Mouse (Mus musculus) urinary bladder, postnatal 36 days (tissue): ENCODE data around the gene D330045A20Rik.
"Not testable (repeated sequence)": the region's sequence is repeated elsewhere in the genome, so short reads cannot be mapped to it uniquely, and the experiment has no call there.

Experiments
- DNase-seq, 2 experiments: peaks; one replicate each; pipeline ENCODE4 v3.0.0; 2022; ENCODE audit warnings: low spot score in 2 of 2, mixed read lengths in 1 of 2

The D330045A20Rik gene

DNA sequence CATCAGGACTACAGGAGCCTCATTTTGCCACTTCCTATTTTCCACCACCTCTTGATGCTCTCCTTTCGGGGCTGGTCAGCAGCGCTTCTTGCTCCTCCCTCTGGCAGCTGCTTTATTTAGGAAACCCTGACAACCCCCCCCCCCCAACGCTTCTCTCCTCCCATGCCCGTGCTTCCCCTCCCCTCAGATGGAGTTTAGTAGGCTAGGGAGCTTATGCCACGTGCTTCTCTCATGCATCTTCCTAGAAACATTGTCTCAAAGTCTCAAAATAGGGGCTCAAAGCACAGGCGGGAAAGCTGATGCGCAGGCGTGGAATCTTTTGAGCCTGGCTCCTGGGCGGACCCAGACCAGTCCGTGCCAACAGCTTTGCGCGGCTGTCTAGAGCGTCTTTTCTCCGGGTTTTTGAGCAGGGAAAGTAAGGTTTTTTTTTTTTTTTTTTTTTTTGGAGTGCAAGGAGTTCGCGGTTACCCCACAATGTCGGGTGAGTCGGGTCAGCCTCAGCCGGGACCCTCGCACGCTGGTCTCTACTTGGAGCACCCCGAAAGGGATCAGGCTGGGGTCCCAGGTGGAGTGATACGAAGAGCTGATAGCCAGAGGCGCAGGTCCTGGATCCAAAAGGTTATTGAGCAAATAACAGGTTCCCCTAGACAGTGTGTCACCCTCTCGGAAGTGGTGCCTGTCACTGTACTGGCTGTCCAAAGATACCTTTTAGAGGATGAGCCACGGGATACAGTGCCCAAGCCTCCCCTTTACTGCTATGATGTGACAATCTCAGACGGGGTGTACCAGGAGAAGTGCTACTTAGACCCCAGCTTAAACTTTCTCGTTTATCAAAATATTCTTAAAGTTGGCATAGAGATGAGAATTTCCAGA, at the start of gene D330045A20Rik:
TSS of gene D330045A20Rik (plus strand) at position 346 of the 873 bp plus-strand sequence.
- DNase-seq = peak in 1 of 2 experiments; percentile 1

DNA sequence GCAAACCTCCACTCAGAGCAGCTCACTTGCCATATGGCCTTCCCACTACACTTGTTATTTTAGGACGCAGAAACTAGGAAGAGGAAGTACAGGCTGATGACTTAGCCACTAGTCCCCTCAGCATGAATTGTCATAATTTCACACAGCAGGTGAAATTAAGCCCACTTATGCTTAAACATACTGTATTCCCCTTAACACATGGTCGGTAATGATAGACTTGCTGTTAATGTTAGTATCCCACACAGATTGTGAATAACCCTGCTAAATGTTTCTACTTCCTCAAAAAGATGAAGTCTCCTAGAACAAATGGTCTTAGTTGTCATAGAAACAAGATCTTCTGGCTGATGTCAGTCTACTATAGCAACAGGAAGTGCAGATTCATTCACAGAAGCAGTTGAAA, 47.6 kb upstream of the D330045A20Rik start:
- DNase-seq = no peak

DNA sequence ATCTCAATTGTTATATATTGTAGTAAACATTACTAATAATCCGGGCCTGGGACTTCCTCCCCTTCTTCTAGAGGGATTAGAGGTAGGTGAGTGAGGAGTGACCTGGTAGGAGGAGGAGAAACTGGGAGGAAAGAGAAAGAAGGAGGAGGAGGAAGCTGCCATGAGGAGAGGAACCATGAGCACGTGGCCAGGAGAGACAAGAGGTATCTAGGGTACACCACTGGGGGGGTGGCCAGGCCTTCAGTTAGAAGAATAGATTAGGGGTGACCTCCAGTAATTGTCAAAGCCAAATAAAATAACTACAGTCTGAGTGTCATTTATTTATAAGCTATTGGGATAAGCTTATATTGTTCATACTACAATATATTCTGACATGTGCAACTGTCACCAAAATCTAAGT, 45.0 kb upstream of the D330045A20Rik start:
- DNase-seq = no peak

DNA sequence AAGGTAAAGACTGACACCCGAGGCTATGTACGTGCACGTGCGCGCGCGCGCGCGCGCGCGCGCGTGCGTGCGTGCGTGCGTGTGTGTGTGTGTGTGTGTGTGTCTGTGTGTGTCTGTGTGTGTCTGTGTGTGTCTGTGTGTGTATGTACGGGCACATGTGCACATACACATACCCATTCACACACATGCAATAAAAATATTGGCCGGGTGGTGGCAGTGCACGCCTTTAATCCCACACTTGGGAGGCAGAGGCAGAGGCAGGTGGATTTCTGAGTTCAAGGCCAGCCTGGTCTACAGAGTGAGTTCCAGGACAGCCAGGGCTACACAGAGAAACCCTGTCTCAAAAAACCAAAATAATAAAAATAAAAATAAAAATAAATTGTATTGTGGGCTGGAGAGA, 39.1 kb upstream of the D330045A20Rik start:
- not testable (repeated sequence) for DNase-seq

- DNase-seq = no peak
Observed at GRCm38 (mm10) chrX:139456812-139457211, 23.4 kb upstream of the D330045A20Rik start.

DNA sequence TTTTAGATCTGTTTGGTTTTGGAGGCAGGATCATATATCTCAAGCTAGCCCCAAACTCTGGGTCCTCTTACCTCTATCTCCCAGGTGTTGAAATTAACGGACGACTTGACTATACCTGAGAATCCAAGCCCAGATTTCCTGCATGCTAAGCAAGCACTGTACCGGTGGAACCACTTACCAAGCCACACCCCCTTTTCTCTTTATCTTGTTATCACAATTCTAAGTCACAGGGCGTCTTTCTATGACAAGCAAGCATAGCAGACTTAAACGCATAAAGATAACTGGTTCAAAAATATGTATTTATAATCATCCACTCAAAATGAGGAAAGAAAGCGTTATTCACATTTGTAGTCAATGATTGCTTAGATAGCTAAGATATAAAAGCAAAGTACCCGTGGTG, 1.9 kb downstream of the D330045A20Rik start:
- no peak for DNase-seq

- DNase-seq = no peak
Observed at GRCm38 (mm10) chrX:139484974-139485373, 4.8 kb downstream of the D330045A20Rik start.

GRCm38 (mm10) chrX:139516156-139516555, 36.0 kb downstream of the D330045A20Rik start:
- DNase-seq = no peak

GRCm38 (mm10) chrX:139519251-139519650, 39.1 kb downstream of the D330045A20Rik start:
- DNase-seq = no peak

DNA sequence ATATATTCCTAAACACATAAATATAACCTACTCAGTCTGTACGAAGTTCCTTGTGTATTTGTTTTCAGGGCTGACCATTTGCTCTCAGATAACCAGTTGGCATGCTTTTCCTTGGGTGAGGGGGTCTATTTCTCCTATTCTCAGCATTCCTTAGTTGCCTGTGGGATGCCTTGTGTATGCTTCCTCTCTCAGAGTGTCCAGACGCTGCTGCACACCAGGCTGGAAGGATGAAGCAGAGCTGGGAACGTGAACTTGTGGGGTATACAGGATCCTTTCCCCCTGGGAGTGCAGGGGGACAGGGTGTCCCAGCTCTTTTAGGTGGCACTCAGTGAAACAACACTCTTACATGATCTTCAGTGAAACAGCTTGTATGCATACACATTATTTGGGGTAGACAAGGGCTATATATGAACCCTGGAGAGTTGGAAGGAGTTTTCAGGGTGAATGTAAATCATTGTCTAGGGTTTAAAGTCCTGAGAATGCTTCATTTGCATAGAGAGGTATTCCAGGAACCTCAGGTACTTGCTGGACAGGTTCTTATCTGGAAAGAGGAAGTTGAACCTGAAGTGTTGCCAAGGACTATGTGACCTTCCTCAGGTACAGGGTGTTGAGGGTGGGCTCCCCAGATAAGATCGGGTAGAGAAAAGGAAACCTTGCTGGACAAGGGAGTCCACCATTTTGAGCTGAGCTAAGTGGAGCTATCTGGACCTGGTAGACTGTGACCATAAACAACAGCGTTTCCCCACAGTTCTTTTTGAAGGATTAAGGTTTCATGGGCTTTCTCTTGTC, 44.3 kb downstream of the D330045A20Rik start:
- DNase-seq = no peak

GRCm38 (mm10) chrX:139525724-139526123, 45.6 kb downstream of the D330045A20Rik start:
- DNase-seq = no peak

DNA sequence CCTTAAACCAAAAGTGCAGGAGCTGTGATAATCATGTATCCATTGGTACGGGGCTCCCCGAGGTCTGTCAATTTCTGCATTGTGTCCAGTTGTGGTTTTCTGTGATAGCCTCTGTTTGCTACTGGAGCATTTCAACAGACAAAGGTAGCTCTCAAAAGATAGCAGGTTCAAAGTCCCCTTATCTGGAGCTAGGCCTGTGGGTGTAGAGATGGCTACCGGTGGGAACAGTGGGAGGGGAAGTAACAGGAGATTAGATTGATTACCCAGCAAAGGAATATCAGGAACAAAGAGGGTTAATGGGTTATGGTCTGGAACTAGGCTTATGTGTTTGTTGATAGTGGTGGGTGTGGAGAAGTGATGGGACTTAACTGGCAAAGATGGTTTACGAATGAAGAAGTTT, 46.8 kb downstream of the D330045A20Rik start:
- no peak for DNase-seq

DNA sequence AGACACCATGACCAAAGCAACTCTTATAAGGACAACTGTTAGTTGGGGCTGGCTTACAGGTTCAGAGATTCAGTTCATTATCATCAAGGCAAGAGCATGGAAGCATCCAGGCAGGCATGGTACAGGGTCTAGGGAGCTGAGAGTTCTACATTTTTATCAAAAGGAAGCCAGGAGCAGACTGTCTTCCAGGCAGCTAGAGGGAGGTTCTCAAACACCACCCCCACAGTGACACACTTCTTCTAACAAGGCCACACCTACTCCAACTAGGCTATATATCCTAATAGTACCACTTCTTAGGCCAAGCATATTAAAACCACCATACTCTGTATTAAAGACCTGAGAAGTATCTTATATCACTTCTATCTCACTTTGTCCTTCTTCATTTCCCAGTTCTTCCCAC, 49.5 kb downstream of the D330045A20Rik start:
- DNase-seq = no peak

- DNase-seq = no peak
Observed at GRCm38 (mm10) chrX:139532293-139532692, 52.1 kb downstream of the D330045A20Rik start.

GRCm38 (mm10) chrX:139537641-139538397, 57.7 kb downstream of the D330045A20Rik start:
- DNase-seq = no peak

- no peak for DNase-seq
Observed at GRCm38 (mm10) chrX:139543726-139544125, 63.6 kb downstream of the D330045A20Rik start.

- no peak for DNase-seq
Observed at GRCm38 (mm10) chrX:139550456-139550855, 70.3 kb downstream of the D330045A20Rik start.

DNA sequence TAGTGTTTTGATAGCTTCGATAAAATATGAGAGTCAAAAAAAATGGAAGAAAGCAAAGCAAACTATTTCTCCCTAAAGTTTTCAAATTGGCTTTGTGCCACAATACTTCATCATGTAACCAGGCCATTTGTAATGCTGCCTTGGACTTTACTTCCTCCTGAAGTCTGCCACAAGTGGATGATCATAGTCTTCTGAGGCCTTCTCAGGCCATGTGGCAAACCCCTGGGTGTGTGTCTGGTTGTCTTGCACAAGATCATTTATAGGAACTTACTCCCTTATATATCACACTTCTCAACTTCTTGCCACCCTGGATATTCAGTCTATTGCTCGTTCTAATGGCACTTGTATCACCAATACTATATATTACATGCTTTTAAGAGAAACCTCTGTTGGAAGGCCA, 71.9 kb downstream of the D330045A20Rik start:
- no peak for DNase-seq

DNA sequence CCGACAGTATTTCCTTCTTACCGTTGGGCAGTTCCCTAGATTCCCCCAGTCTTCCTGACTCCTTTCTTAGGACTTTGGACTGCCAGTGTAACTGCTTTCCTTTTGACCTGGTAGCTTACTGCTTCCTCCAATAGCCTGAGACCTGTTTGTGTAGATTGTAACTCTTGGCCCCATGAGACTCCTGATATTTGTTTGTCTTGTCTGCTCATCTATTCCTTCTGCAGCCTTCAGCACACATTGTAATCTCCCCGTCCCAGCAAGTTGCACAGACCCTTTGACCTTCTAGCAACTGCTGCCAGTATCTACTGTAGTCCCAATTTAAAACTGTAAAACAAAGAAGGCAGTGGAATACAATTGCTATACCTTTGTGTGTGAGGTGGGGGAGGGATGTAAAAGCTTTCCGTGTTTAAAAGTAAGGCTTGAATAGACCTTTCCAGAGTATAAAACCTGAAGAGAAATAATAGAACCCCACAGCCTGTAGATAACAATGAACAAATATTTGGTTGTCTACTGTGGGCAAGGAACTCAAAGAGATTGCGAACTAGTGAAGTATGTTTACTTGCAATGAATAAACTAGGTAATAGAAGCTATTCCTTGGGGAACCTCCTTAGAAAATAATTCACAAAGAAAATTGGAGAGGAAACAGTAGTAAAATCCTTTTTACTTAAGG, 82.2 kb downstream of the D330045A20Rik start:
- no peak for DNase-seq

- peak in 1 of 2 experiments; percentile 17 for DNase-seq
Observed at GRCm38 (mm10) chrX:139562925-139563461, 82.8 kb downstream of the D330045A20Rik start, which contains the start of gene Rnf128. TSS of gene Rnf128 (plus strand) at chrX:139563316.

- no peak for DNase-seq
Observed at GRCm38 (mm10) chrX:139570054-139570453, 89.9 kb downstream of the D330045A20Rik start.
